8 mouse cellular contexts compared by ENCODE assay signal in the genomic region with DNA sequence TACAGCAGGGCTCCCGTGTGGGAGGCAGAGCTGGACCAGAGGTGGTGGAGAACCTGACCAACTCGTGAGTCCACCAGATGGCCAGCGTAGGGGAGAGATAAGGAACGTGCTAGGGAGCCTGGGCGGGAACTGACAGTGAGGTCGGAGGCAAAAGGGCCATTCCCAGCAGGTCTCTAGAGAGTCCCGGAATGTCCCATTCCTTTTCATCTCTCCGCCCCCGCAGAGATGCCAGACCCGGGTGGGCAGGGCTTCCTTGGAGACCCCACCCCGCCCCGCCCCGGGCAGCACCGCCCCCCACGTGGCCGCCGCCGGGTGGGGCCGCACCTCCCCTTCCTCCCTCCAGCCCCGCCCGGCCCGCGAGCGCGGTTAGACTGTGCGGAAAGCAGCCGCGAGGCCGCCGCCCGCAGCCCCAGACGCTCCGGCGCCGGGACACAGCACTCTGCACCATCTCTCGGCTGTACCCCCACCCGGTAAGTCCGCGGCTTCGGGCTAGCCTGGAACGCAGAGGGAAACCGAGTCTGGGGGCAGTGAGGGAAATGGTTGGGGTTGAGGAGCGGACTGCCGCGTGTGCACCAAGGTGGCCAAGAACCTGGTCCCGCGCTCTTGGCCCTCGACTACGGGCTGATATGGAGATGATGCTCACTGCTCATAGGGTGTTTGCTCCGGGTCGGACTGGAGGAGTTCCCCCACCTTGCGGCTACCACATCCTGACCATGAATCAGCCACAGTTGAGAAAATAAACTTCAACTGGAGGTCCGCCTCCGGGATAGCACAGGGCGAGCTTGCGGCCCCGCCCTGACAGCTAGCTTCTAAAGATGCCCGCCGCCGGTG. TPM values are rescaled to one million over a fixed set of nuclear protein-coding genes. Genes with fewer than 3 reads are reported as not detected.
DNase-seq lines count a peak whose midpoint lies in the region; ATAC-seq lines count a peak whose summit lies in the region.

A gene (plus strand): TSS at position 359 of the 831 bp plus-strand sequence.

- WGBS in intestine, embryonic 14.5 days: under 1% methylated on average over 53 of the region's 60 CpGs

- H3K4me1 ChIP-seq in intestine, embryonic 14.5 days (replicated peaks; ENCODE audit: control insufficient read depth, insufficient read depth, low read length): peaks cover 19% of the 10 kb centered on the region

- H3K36me3 ChIP-seq in intestine, embryonic 14.5 days (ENCODE audit: control insufficient read depth, insufficient read depth, low read length): no peaks in the 10 kb centered on the region

- DNase-seq in embryo, embryonic 11.5 days (ENCODE audit: low read depth, low spot score): peak; percentile 63
- peak; percentile 72 to 80 for DNase-seq in gastrocnemius, postnatal 36 days
- peak; percentile 83 for DNase-seq in intestine, embryonic 14.5 days (ENCODE audit: low spot score)
- peak; percentile 73 to 83 for DNase-seq in left cerebral cortex, adult 9 months (ENCODE audit: low spot score in 2 of 2)
- peak; percentile 87 to 89 for DNase-seq in right cerebral cortex, postnatal 10 days (ENCODE audit: low spot score in 2 of 2)
- peak; percentile 84 for DNase-seq in urinary bladder, postnatal 14 days (ENCODE audit: low spot score)

- H3K9ac ChIP-seq in intestine, embryonic 14.5 days (ENCODE audit: low read length): peak within 1 kb of the TSS; percentile 57

- peak within 1 kb of the TSS; percentile 91 for H3K4me2 ChIP-seq in intestine, embryonic 14.5 days (ENCODE audit: low read length)

- H3K27me3 ChIP-seq in intestine, embryonic 14.5 days (replicated peaks; ENCODE audit: control insufficient read depth, insufficient read depth, low read length): peaks cover 4% of the 10 kb centered on the region; the same call in 1 of the 2 replicates

- no peaks in the 10 kb centered on the region for H3K9me3 ChIP-seq in intestine, embryonic 14.5 days (ENCODE audit: control insufficient read depth, low read length)

- intact Hi-C loops in gastrocnemius, postnatal 36 days (cut with DNase I): no loop called here

- peak within 1 kb of the TSS; percentile 61 for H3K4me3 ChIP-seq in intestine, embryonic 14.5 days (ENCODE audit: low read depth, low read length)

- peak; percentile 70 for ATAC-seq in activated CD4-positive, CD25-positive, alpha-beta regulatory T cell, adult 4 months
- ATAC-seq in intestine, embryonic 14.5 days (replicated peaks; ENCODE audit: low FRiP score, low TSS enrichment, low read depth): peak; percentile 85
- ATAC-seq in megakaryocyte, adult 5-6 weeks (ENCODE audit: poor library complexity, severe bottlenecking): peak; percentile 65

- H3K27ac ChIP-seq in intestine, embryonic 14.5 days (ENCODE audit: low read depth): no peak within 1 kb of the TSS

RNA-seq across cellular contexts. Expression of the gene that starts here (rescaled TPM):
- polyA plus RNA-seq in activated CD4-positive, CD25-positive, alpha-beta regulatory T cell, adult 4 months (2017; shearing (Covaris generic)): 10 to 100 TPM in 1 of 2 experiments, 1 to 10 TPM in 1; 9.9 to 11.0 TPM
- 10 to 100 TPM in 1 of 2 experiments, 1 to 10 TPM in 1; 9.2 to 11.1 TPM for total RNA-seq in gastrocnemius, postnatal 36 days (2021)
- 4.3 and 4.6 TPM in 2 replicates for polyA plus RNA-seq in intestine, embryonic 14.5 days (2014; fragmentation: Nextera tagmentation; extraction: Ambion mirVana)
- 28.0 and 34.3 TPM in 2 replicates for total RNA-seq in megakaryocyte, adult 5-6 weeks (2015)
- 9.9 and 13.3 TPM in 2 replicates for total RNA-seq in megakaryocyte, adult 5-6 weeks (2017)
